Mouse (Mus musculus): Measurements from ENCODE around the gene Gm14434. TPM values are rescaled to one million over a fixed set of nuclear protein-coding genes. Genes with fewer than 3 reads are reported as not detected.
"Not testable (repeated sequence)": the region's sequence is repeated elsewhere in the genome, so short reads cannot be mapped to it uniquely, and the experiment has no call there.

The Gm14434 gene
- 1.1 and 2.7 TPM in 2 replicates for polyA plus RNA-seq (2014; fragmentation: Nextera tagmentation; extraction: Ambion mirVana)

DNA sequence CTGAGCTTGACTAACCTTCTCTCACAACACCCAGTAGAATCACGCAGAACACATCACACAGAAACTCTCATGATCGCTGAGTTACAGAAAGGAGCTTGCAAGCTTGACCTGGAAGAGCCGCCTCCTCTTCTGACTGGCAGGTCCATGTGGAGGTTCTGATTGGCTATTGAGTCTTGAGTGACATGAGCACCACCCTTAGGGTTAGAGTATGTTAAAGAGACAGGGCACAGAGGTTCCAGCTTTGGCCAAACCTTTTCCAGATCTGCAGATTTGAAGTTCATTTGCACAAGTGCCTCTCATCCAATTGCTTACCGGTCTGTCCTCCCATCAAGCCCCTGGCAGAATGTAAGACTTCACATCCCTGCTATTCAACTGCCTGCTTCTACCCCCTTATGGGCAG lies at the start of gene Gm14434:
TSS of gene Gm14434 (minus strand) at position 101 of the 400 bp plus-strand sequence.
- H3K27me3 ChIP-seq (ENCODE audit: control insufficient read depth, insufficient read depth, low read length); H3K4me1 ChIP-seq (ENCODE audit: control insufficient read depth, insufficient read depth, low read length); H3K9ac ChIP-seq (ENCODE audit: low read depth, low read length); ATAC-seq (replicated peaks; ENCODE audit: insufficient number of reproducible peaks, low FRiP score, low TSS enrichment); H3K27ac ChIP-seq (ENCODE audit: low read depth, low read length); H3K4me3 ChIP-seq (ENCODE audit: low read depth, low read length); H3K4me2 ChIP-seq; H3K36me3 ChIP-seq (ENCODE audit: control insufficient read depth, insufficient read depth, low read length); H3K9me3 ChIP-seq (replicated peaks; ENCODE audit: control insufficient read depth, low read length): not testable (repeated sequence)
- no CpG with 5 or more reads among the region's 4 CpGs for WGBS (ENCODE audit: insufficient replicate concordance)

DNA sequence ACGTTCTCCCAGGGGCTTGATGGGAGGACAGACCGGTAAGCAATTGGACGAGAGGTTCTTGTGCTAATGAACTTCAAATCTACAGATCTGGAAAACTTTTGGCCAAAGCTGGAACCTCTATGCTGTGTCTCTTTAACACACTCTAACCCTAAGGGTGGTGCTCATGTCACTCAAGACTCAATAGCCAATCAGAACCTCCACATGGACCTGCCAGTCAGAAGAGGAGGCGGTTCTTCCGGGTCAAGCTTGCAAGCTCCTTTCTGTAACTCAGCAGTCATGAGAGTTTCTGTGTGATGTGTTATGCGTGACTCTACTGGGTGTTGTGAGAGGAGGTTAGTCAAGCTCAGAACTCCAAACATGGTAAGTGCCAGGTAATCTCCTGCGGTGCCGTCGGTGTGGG lies 34.2 kb upstream of the Gm14434 start, which contains the start of gene Zfp967:
TSS of gene Zfp967 (plus strand) at position 301 of the 400 bp plus-strand sequence.
- H3K9me3 ChIP-seq (replicated peaks; ENCODE audit: control insufficient read depth, low read length); H3K27me3 ChIP-seq (ENCODE audit: control insufficient read depth, insufficient read depth, low read length); H3K4me2 ChIP-seq; H3K4me1 ChIP-seq (ENCODE audit: control insufficient read depth, insufficient read depth, low read length); H3K27ac ChIP-seq (ENCODE audit: low read depth, low read length); ATAC-seq (replicated peaks; ENCODE audit: insufficient number of reproducible peaks, low FRiP score, low TSS enrichment); H3K9ac ChIP-seq (ENCODE audit: low read depth, low read length); H3K4me3 ChIP-seq (ENCODE audit: low read depth, low read length); H3K36me3 ChIP-seq (ENCODE audit: control insufficient read depth, insufficient read depth, low read length): not testable (repeated sequence)
- no CpG with 5 or more reads among the region's 9 CpGs for WGBS (ENCODE audit: insufficient replicate concordance)

DNA sequence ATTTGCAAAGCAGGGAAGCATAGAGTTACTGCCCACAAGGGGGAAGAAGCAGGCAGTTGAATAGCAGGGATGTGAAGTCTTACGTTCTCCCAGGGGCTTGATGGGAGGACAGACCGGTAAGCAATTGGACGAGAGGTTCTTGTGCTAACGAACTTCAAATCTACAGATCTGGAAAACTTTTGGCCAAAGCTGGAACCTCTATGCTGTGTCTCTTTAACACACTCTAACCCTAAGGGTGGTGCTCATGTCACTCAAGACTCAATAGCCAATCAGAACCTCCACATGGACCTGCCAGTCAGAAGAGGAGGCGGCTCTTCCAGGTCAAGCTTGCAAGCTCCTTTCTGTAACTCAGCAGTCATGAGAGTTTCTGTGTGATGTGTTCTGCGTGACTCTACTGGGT lies 63.3 kb downstream of the Gm14434 start, which contains the start of gene Gm14435:
TSS of gene Gm14435 (plus strand) at position 301 of the 400 bp plus-strand sequence.
- not testable (repeated sequence) for H3K4me2 ChIP-seq; H3K4me1 ChIP-seq (ENCODE audit: control insufficient read depth, insufficient read depth, low read length); ATAC-seq (replicated peaks; ENCODE audit: insufficient number of reproducible peaks, low FRiP score, low TSS enrichment); H3K9me3 ChIP-seq (replicated peaks; ENCODE audit: control insufficient read depth, low read length); H3K27me3 ChIP-seq (ENCODE audit: control insufficient read depth, insufficient read depth, low read length); H3K9ac ChIP-seq (ENCODE audit: low read depth, low read length); H3K27ac ChIP-seq (ENCODE audit: low read depth, low read length); H3K36me3 ChIP-seq (ENCODE audit: control insufficient read depth, insufficient read depth, low read length); H3K4me3 ChIP-seq (ENCODE audit: low read depth, low read length)
- no CpG with 5 or more reads among the region's 6 CpGs for WGBS (ENCODE audit: insufficient replicate concordance)

Other genes starting within 250 kb of the Gm14434 start
- gene Gm11009, start 167.3 kb downstream of the Gm14434 start, polyA plus RNA-seq (2014; fragmentation: Nextera tagmentation; extraction: Ambion mirVana), result not detected in 2 replicates
- gene Gm14435, start 63.2 kb downstream of the Gm14434 start, polyA plus RNA-seq (2014; fragmentation: Nextera tagmentation; extraction: Ambion mirVana), result 14.3 and 19.5 TPM in 2 replicates
- not detected in 2 replicates for gene Zfp967, start 34.3 kb upstream of the Gm14434 start, polyA plus RNA-seq (2014; fragmentation: Nextera tagmentation; extraction: Ambion mirVana)
- 14.0 and 20.6 TPM in 2 replicates for gene Gm14308, start 149.6 kb upstream of the Gm14434 start, polyA plus RNA-seq (2014; fragmentation: Nextera tagmentation; extraction: Ambion mirVana)
- 10.3 and 12.1 TPM in 2 replicates for gene Zfp973, start 183.7 kb upstream of the Gm14434 start, polyA plus RNA-seq (2014; fragmentation: Nextera tagmentation; extraction: Ambion mirVana)
- 26.1 and 33.7 TPM in 2 replicates for gene Gm14305, start 221.5 kb upstream of the Gm14434 start, polyA plus RNA-seq (2014; fragmentation: Nextera tagmentation; extraction: Ambion mirVana)